Mouse (Mus musculus) ovary, postnatal 14 days (tissue): ENCODE data around the gene Pacsin1.

Experiments
- DNase-seq: peaks from one replicate; pipeline ENCODE4 v3.0.0; 2022; ENCODE audit warnings: low spot score

The Pacsin1 gene

DNA sequence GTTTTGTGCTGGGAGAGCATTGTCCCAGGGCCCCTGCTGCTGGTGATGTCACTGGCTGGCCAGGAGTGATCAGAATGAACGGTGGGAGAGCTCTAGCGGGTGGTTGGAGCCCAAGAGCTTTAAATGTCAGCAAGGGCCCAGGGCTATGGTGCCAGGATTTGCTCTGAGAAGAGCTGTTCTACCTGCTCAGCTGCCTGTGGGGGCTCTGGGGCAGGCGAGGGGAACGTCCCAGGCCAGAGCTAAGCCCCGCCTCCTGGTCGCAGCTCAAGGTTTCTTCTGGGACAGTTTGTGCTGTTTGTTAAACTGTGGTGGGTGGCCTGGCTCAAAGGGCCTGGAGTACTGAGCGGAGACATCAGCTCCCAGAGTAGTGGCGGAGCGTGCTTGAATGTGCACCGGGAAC, 70.1 kb downstream of the Pacsin1 start:
- no peak for DNase-seq

DNA sequence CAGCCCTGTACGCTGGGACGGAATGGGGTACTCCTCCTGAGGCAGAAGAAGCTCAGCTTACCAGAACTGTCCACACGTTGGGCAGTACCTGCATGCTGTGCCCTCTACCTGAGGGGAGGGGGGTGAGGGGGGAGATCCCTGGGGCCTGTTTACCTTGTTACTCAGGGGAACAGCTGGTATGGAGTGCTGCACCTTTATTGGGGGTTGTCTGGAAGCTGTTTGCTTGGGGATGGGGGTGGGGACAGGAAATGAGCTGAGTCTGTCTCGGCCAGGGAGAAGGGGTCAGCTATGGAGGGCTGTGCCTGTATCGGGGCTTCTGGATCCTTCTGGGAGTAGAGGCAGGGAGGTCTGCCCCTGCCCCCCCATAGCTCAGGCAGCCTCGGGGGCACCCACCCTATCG, 71.2 kb downstream of the Pacsin1 start:
- DNase-seq = no peak

DNA sequence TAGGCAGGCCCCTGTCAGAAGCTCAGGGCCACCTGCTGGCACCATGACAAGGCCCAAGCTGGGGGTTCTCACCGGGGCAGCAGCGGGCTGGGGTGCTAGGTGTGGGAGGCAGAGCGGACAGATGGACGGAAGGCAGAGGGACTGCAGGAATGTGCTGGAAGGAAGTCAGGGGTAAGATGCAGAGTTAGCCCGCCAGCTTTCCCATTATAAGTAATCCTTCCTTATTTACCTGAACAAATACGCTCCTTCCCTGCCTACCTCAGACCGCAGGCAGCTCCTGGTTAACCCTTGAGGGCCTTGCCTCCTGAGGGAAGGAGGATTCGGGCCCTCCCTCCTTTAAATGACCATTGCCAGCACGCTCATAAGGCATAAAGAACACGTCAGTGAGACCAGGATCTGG, 73.5 kb downstream of the Pacsin1 start, which contains the start of gene Spdef:
Gene Spdef, minus strand, starts transcription at position 186 of the 400 bp plus-strand sequence.
- no peak for DNase-seq

DNA sequence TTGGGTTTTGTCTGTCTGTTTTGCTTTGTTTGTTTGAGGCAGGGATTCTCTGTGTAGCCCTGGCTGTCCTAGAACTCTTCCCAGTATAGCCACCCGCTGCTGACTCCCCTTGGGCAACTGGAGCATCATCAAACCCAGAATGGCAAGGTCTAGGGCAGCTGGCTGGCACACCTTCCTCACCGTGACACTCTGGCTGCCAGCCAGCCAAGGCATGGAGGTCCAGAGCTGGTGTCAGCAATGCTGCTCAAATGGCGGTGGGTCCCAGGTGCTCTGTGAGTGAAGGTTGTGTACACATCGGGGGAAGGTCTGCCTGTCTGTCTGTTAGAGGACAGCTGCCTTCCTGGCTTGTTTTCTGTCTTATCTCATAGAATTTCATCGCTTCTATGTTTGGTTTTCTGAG, 76.8 kb downstream of the Pacsin1 start:
- no peak for DNase-seq

DNA sequence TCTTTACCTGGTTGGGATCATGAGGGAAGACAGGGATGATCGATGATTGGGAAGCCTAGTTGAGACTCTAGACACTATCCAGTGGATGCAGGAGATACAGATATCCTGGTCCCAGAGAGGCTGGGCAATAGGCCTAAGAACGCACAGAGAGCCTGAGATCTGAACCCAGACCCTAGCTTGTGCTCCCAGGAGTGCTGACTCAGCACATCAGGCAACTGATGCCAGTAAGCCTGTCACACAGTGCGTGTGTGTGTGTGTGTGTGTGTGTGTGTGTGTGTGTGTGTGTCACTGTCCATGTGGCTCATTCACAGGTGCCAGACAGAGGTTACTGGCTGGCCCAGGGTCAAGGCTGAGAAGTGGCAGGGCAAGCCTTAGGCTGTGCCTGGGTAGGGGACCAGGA, 77.4 kb downstream of the Pacsin1 start:
- no peak for DNase-seq

DNA sequence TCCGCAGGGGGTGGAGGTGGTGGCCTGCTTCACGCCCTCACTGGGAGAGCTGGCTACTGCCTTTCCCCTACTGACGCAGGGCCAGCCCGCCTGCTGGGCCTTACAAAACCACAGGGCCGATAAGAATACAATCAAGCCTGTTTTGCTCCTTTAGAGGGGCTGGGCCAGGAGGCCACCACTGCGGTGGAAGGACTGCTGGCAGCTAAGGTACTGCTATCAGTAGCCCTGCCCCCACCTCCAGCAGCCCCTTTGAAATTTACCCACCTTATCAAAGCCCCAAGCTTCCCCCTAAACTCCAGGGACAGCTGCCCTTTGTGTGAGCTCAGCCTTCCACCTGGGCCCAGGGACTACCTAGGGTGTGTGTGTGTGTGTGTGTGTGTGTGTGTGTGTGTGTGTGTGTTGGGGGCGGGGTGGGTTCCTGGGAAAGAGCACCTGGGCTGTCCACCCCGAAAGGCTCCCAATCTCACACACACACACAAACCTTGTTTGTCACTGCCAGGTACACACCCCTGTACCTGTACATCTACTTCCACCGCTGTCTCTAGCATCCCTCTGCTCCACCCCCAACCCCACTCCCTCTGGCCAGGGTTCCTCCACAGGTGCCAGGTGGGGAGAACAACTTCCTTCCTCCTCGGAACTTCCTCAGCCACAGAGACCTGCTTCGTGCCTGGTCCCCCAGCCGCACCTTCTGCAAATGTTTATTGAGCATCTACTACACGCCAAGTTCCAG, 79.2 kb downstream of the Pacsin1 start:
- no peak for DNase-seq

DNA sequence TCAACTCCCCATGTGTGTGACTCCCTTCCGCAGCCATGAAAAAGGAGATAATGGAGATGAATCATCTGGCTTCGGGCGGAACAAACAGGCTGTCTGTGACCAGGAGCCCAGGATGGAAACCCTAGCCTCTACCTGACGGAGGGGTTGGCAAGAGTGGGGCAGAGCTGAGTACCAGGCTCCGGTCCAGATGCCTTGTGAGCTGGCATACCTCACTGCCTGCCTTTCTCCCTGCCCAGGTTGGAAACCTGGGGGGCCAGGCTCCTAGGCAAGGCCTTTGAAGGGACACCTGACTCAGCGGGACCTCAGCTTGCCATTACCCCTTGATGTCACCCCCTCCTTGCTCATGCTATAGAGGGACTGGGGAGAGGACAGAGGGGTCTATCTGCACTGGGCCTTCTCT, 85.7 kb downstream of the Pacsin1 start:
- no peak for DNase-seq

DNA sequence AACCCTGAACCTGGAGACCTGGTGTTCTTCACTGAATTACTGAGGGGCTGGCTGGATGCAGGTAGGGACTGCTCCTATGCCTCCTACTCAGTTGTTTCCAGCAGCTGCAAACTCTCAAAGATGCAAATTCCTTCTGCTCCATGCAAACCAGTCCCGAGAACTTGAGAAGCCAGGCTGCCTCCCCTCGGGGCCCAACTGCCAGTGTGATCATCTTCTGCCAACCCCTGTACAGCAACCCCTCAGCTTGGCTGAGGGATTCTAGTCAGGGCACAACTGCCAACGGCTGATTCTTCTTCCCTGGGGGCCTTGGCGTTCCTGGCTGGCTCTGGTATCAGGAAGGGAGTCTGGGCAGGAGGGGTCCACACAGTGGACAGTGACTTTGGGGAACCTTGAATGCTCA, 91.1 kb downstream of the Pacsin1 start:
- no peak for DNase-seq

DNA sequence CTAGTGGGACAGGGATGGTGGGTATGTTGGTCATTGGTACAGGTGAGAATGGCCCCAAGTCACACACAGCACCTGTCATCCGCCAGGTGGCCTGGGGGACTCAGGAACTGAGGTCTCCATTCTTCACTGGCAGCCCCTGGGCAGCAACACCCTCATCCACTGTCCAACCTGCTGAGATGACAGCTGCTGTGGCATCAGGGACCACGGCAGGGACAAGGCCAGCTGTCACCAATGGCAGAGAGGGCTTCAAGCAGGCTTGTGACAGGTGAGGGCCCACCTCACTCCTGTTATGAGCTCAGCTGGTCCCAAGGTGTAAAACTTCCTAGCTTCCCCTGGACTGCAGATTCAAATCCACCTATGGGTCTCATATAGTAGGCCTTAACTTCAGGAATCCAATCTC, 92.8 kb downstream of the Pacsin1 start:
- no peak for DNase-seq

DNA sequence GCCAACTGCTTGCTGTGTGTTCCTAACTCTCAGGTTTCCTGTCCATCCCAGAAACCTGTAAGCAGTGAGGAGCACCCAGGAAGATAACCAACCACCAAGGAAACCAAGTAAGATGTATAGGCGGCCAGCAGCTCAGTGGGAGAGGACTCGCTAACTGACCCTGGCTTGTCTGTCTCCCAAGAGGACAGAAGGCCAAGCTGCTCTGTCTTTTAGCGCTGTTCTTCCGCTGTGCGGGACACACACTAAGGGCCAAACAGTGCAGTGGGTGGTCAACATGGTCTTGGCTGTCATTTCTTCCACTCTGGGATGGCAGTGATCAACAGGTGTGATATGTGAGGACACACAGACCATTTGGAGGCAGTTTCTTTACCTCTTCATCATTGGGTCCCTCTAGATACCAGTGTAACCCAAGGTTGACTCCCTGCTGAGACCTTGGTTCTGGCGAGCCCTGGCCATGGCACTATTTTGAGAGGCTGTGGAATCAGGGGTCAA, 95.2 kb downstream of the Pacsin1 start:
- DNase-seq = no peak

DNA sequence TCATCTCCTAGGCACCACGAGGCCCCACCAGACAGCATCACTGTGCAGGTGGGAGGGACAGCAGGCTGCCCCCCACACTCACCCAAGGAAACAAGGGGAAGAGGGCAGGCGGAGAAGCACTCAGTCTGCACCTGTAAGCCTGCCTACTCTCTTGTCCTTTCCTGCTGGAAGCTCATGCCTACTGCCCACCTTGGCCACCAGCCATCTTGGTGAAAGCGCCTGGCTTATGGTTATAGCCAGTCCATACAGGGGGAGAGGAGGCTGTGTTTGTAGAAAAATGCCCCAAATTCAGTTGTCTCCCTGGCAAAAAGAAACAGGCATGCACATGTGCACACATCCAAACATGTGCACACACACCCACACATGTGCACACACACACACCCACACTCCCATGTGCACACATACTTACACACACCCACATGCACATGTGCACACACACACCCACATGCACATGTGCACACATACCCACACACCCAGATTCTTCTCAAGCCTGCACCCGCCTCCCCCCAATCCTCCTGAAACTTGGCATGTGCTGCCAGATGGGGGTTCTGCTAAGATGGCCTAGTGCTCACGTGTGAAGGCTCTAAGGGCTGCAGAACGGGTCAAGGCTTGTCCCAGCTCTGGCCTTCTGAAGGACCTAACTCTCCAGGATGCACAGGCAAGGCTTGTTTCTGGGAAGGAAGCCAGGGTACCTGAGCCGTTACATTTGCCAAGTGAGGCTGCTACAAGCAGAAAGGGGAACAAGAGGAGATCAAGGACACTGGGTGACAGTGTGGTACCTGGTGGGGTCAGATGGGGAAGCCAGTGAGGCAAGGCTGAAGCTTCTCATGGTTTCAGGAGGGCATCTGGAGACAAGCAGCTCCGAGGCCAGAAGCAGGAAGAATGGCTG, 96.2 kb downstream of the Pacsin1 start:
- DNase-seq = no peak

DNA sequence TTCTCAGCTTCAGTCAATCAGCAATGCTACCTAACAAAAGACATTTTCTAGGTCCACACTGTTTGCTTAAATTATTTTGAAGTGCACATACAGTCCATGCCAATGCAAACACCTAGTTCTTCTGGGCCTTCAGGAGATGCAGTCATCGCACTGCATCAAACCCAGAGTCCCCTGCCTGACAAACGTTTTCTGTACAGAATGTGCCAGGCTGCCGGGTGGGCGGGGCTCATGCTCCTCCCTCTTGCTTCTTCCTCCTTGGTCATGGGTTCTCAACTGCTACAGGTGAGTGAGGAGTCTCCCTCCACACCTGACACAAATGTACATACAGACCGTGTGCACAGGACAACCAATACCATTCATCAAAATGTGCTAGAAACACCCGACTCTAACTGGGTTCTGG, 104.9 kb downstream of the Pacsin1 start:
- no peak for DNase-seq
